ENCODE assay signal across 2 mouse cellular contexts in the genomic region with DNA sequence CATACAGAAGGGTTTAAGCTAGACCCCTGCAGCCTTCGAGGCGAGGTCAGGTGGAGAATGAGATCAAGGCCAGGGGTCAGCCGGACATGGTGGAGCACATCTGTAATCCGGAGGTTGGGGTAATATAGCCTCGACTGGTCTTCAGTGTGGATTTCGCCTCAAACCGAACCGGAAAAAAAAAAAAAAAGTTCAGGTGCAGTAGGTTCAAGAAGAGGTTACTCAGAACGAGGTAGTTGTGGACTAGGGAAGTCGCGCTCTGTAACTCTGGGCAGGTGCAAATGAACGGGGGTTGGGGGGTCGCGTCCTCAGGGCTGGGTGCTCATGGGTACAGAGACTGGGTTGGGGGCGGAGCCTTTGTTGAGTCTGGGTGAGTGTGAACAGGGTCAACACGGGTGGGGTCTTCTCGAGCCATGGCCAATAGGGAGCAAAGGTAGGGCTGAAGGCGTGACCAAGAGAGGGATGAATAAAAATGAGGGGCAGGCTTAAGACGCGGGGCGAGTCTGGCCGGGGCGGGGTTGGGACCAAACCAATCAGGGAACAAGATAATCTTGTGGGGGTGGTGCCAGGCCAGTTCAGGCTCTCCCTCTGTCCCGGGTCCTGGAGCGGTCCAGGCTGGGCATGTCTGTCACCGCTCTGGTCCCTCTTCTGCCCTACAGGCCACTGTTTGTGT.
A peak's percentile ranks its signal among the peaks of the same experiment; 100 is the strongest.
TF ChIP-seq lines count a peak whose summit lies in the region.

No protein-coding gene starts in this region.

TF ChIP-seq in CH12.LX, 34 proteins besides CTCF, POLR2A, EP300 and RAD21 (continued from another document):
- TF ChIP-seq TCF12 (IDR thresholded peaks at IDR 0.05; ENCODE audit: low read depth, low read length) (no peak), ZC3H11A (IDR thresholded peaks at IDR 0.05; ENCODE audit: low read depth, low read length) (no peak), MAZ (IDR thresholded peaks at IDR 0.05; ENCODE audit: low read depth, low read length) (0 out of 2 replicates have a peak, but pooled peaks have one; percentile 53), GABPA (IDR thresholded peaks at IDR 0.05; ENCODE audit: insufficient replicate concordance, low read depth, low read length) (no peak), MAX (IDR thresholded peaks at IDR 0.05; ENCODE audit: low read length) (no peak), E2F4 (IDR thresholded peaks at IDR 0.05; ENCODE audit: insufficient replicate concordance, low read depth, low read length) (no peak), NELFE (IDR thresholded peaks at IDR 0.05; ENCODE audit: low read depth, low read length) (no peak), JUN (IDR thresholded peaks at IDR 0.05; ENCODE audit: insufficient read depth, low read depth, low read length) (no peak), NRF1 (IDR thresholded peaks at IDR 0.05; ENCODE audit: low read depth, low read length) (no peak), MEF2A (IDR thresholded peaks at IDR 0.05; ENCODE audit: borderline replicate concordance, low read depth, low read length) (no peak), SIN3A (IDR thresholded peaks at IDR 0.05; ENCODE audit: low read length) (no peak), ZNF384 (IDR thresholded peaks at IDR 0.05; ENCODE audit: low read depth, low read length) (peak; percentile 71), UBTF (IDR thresholded peaks at IDR 0.05; ENCODE audit: low read depth, low read length) (no peak), ELF1 (IDR thresholded peaks at IDR 0.05; ENCODE audit: low read depth, low read length) (peak; percentile 21; the same call in 1 of the 2 replicates), MAFK (IDR thresholded peaks at IDR 0.05; ENCODE audit: insufficient replicate concordance, low read length) (no peak)

TF ChIP-seq in myocyte, 11 proteins besides CTCF, POLR2A, EP300 and RAD21 (continued from another document):
- TF ChIP-seq REST (IDR thresholded peaks at IDR 0.05; ENCODE audit: insufficient read depth, insufficient read length) (peak; percentile 62), E2F4 (IDR thresholded peaks at IDR 0.05; ENCODE audit: insufficient read depth) (no peak)
